Mouse (Mus musculus) thymus, adult 2 months (tissue): Measurements from ENCODE around the gene Arhgef40. TPM values are rescaled to one million over a fixed set of nuclear protein-coding genes. Genes with fewer than 3 reads are reported as not detected.

Experiments used
- DNase-seq: peaks from one replicate; pipeline ENCODE4 v3.0.0; 2021
- H3K27ac ChIP-seq: fragments of 200-500 bp; 2 replicates; pipeline ENCODE4 v1.5.1; 2012; ENCODE audit warnings: low read length, control low read depth; ENCODE audit not compliant: control insufficient read depth, insufficient read depth
- H3K27me3 ChIP-seq: fragments of 200-500 bp; 2 replicates; pipeline ENCODE4 v1.6.1; 2012; ENCODE audit warnings: mild to moderate bottlenecking, low read length, moderate library complexity, mixed read lengths; ENCODE audit not compliant: control insufficient read depth, insufficient read depth
- H3K36me3 ChIP-seq: fragments of 200-500 bp; 2 replicates; pipeline ENCODE4 v1.6.1; 2012; ENCODE audit warnings: mild to moderate bottlenecking, low read length, moderate library complexity; ENCODE audit not compliant: control insufficient read depth, insufficient read depth
- H3K4me1 ChIP-seq: fragments of 200-500 bp; replicated peaks from 2 replicates; pipeline ENCODE4 v1.6.1; 2012; ENCODE audit warnings: low read length; ENCODE audit not compliant: control insufficient read depth, insufficient read depth
- H3K4me3 ChIP-seq: fragments of 200-500 bp; 2 replicates; pipeline ENCODE4 v1.5.1; 2012; ENCODE audit warnings: mild to moderate bottlenecking, low read length, control low read depth, moderate library complexity; ENCODE audit not compliant: control insufficient read depth, insufficient read depth
- CTCF ChIP-seq: fragments of 200-500 bp; IDR thresholded peaks from 2 replicates; pipeline ENCODE4 v1.5.1; 2012; ENCODE audit warnings: mild to moderate bottlenecking, control low read depth, low read length, moderate library complexity, borderline replicate concordance; ENCODE audit not compliant: control insufficient read depth, poor library complexity, insufficient read depth; ENCODE audit errors: extremely low read depth
- POLR2A ChIP-seq: fragments of 200-500 bp; IDR thresholded peaks from 2 replicates; pipeline ENCODE4 v1.6.1; 2012; ENCODE audit warnings: mild to moderate bottlenecking, low read length, control low read depth, moderate library complexity; ENCODE audit not compliant: control insufficient read depth, poor library complexity, insufficient read depth; ENCODE audit errors: extremely low read depth
- WGBS: fragments of 180-500 bp; shearing (Covaris S2); methylation state at CpG from one replicate; pipeline ENCODE4 v1.1.7; 2018; 5-methylcytosine and 5-hydroxymethylcytosine counted together
- polyA plus RNA-seq: library from polyadenylated mRNA; depleted of rRNA; stranded (reverse); fragments of >200 nt; gene quantifications from 2 replicates; pipeline ENCODE4 v1.2.3, GENCODE M21; 2012; rRNA removed

Arhgef40 gene
- polyA plus RNA-seq: 55.2 and 62.3 TPM in 2 replicates

- no peak for TF ChIP-seq CTCF
- no peak for TF ChIP-seq POLR2A
- H3K4me3 ChIP-seq: peak within 1 kb of the TSS; percentile 44
- 1% methylated on average over 49 of the region's 74 CpGs for WGBS
- H3K27ac ChIP-seq: no peak within 1 kb of the TSS
- no peaks in the 10 kb centered on the region for H3K27me3 ChIP-seq
- peak; percentile 70 for DNase-seq
- H3K4me1 ChIP-seq: peaks cover 30% of the 10 kb centered on the region
- no peaks in the 10 kb centered on the region for H3K36me3 ChIP-seq
Observed at GRCm38 (mm10) chr14:51984247-51985231, at the start of gene Arhgef40. Gene Arhgef40, plus strand, starts transcription at chr14:51984719.

DNA sequence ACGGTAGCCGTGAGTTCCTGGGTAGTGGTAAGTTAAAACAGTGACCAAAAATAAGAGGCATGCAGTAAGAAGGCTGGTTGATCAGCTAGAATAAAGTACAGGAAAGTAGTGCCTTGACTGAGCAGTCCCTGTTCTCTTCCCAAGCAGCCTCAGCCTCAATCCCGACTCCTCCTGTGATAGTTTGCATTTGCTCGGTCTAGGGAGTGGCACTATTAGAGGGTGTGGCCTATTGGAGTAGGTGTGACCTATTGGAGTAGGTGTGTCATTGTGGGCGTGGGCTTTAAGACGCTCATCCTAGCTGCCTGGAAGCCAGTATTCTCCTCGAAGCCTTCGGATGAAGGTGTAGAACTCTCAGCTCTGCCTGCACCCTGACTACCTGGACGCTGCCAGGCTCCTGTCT is 45.5 kb upstream of the Arhgef40 start:
- 96% methylated on average over 9 of the region's 9 CpGs for WGBS
- no peaks in the 10 kb centered on the region for H3K4me1 ChIP-seq

GRCm38 (mm10) chr14:51940944-51941560 is 43.5 kb upstream of the Arhgef40 start:
- DNase-seq: no peak
- TF ChIP-seq CTCF: no peak
- TF ChIP-seq POLR2A: no peak
- H3K4me1 ChIP-seq: no peaks in the 10 kb centered on the region
- no peak overlapping the region for H3K27ac ChIP-seq
- WGBS: 58% methylated on average over 8 of the region's 8 CpGs
- H3K4me3 ChIP-seq: no peak overlapping the region
- no peaks in the 10 kb centered on the region for H3K27me3 ChIP-seq
- H3K36me3 ChIP-seq: no peaks in the 10 kb centered on the region

More for the DNA sequence above, 45.5 kb upstream of the Arhgef40 start:
- TF ChIP-seq CTCF: no peak
- TF ChIP-seq POLR2A: no peak
- no peak overlapping the region for H3K27ac ChIP-seq
- no peaks in the 10 kb centered on the region for H3K27me3 ChIP-seq
- no peak overlapping the region for H3K4me3 ChIP-seq
- no peak for DNase-seq
- no peaks in the 10 kb centered on the region for H3K36me3 ChIP-seq

DNA sequence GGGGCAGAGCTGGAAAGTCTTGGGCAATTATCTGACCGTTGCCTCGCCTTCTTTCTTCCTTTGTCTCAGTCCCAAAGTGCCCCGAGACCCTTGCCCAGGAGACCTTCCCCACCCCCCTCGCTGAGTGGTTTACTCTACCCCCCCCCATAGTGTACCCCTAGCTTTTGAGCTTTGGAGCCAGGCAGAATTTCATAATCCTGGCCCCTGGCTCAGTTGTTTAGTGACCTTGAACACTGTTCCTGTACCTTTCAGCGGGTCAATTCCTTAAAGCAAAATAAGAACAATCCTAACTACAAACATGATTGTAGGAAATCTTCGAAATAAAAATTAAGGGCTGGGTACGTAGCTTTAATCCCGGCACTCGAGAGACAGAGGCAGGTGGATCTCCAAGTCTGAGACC is 42.9 kb upstream of the Arhgef40 start:
- TF ChIP-seq POLR2A (no peak), CTCF (no peak)
- WGBS: 82% methylated on average over 9 of the region's 9 CpGs

DNA sequence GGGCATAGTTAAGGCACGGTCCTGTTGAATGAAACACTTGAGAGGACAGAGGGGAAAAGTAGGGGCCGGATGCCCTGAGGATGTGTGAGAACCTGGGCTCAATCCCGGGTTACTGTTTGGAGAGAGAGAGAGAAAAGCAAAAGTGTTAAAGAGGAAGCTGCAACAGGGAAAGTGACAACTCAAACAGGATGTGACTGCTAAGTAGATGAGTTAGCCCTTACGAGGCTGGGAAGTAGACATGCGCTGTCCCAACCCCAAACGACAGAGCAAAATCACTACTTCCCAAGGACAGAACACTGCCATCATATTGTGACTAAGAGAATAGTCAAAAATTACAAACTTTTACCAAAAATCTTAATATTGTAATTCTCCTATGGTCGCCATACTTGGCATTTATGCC is 42.3 kb upstream of the Arhgef40 start:
- 54% methylated on average over 7 of the region's 7 CpGs for WGBS
- TF ChIP-seq POLR2A (no peak), CTCF (no peak)

More for the DNA sequence above, 42.9 kb upstream of the Arhgef40 start:
- no peak for DNase-seq
- H3K4me1 ChIP-seq: no peaks in the 10 kb centered on the region
- H3K4me3 ChIP-seq: no peak overlapping the region
- H3K36me3 ChIP-seq: no peaks in the 10 kb centered on the region
- no peak overlapping the region for H3K27ac ChIP-seq
- H3K27me3 ChIP-seq: no peaks in the 10 kb centered on the region

GRCm38 (mm10) chr14:51943336-51943735 is 41.2 kb upstream of the Arhgef40 start:
- no peak for DNase-seq
- Histone ChIP-seq H3K36me3 (no peaks in the 10 kb centered on the region), H3K4me1 (no peaks in the 10 kb centered on the region), H3K27me3 (no peaks in the 10 kb centered on the region), H3K4me3 (no peak overlapping the region), H3K27ac (no peak overlapping the region)
- 87% methylated on average over 6 of the region's 6 CpGs for WGBS
- TF ChIP-seq CTCF (no peak), POLR2A (no peak)

More for the DNA sequence above, 42.3 kb upstream of the Arhgef40 start:
- Histone ChIP-seq H3K27me3 (no peaks in the 10 kb centered on the region), H3K4me3 (no peak overlapping the region), H3K4me1 (no peaks in the 10 kb centered on the region), H3K36me3 (no peaks in the 10 kb centered on the region), H3K27ac (no peak overlapping the region)
- DNase-seq: no peak
